In genomic region chr1:127470175-127470574, GRCm38 (mm10) we compare ENCODE assay signal across 25 mouse cellular contexts.
DNase-seq lines count a peak whose midpoint lies in the region; ATAC-seq and TF ChIP-seq lines count a peak whose summit lies in the region.
"Had no signal": no experiment of that assay in that cellular context is flagged by ENCODE, and none has a peak within 500 bp of the region (broad histone marks: within the 10 kb centered on the region; RNA-seq: fewer than 3 reads in every experiment).

No protein-coding gene starts in this region.

- H3K4me2 ChIP-seq in liver, postnatal 0 days (ENCODE audit: low read depth, low read length), result no peak overlapping the region
- H3K4me2 ChIP-seq in liver, embryonic 12.5 days, result no peak overlapping the region
- H3K4me2 ChIP-seq: forebrain, embryonic 12.5 days; hindbrain, embryonic 13.5 days; limb, embryonic 12.5 days; midbrain, embryonic 13.5 days; neural tube, embryonic 13.5 days had no signal

- H3K27me3 ChIP-seq in liver, postnatal 0 days (ENCODE audit: insufficient read depth, low read length), result no peaks in the 10 kb centered on the region
- H3K27me3 ChIP-seq in liver, embryonic 12.5 days (replicated peaks), result no peaks in the 10 kb centered on the region
- H3K27me3 ChIP-seq: forebrain, embryonic 12.5 days; hindbrain, embryonic 13.5 days; limb, embryonic 12.5 days; midbrain, embryonic 13.5 days; neural tube, embryonic 13.5 days had no signal

- H3K4me3 ChIP-seq in liver, postnatal 0 days (ENCODE audit: low read depth, low read length), result no peak overlapping the region
- no peak overlapping the region for H3K4me3 ChIP-seq in liver, embryonic 12.5 days
- H3K4me3 ChIP-seq in bone marrow macrophage, adult 2 months (ENCODE audit: insufficient read depth, low read length), result no peak overlapping the region
- H3K4me3 ChIP-seq: erythroblast, embryonic 14.5 days; forebrain, embryonic 12.5 days; heart, embryonic 10.5 days; hindbrain, embryonic 13.5 days; limb, embryonic 12.5 days; midbrain, embryonic 13.5 days; neural tube, embryonic 13.5 days had no signal

- no peak for DNase-seq in liver, postnatal 0 days
- DNase-seq in 416B (ENCODE audit: low read depth), result peak; percentile 8
- DNase-seq in adrenal gland, adult 18-20 months (ENCODE audit: low spot score in 2 of 2), result no peak
- no peak for DNase-seq in adrenal gland, postnatal 25 days
- DNase-seq: adrenal gland, adult 8-10 months; cerebellum, adult 11 months; cerebellum, adult 9-10 months; cerebellum, postnatal 36 days; forebrain, postnatal 0 days; gastrocnemius, postnatal 10 days; heart, postnatal 4 days; kidney, adult 8-10 months; lung, postnatal 36 days had no signal

- H3K36me3 ChIP-seq in liver, postnatal 0 days (replicated peaks; ENCODE audit: insufficient read depth, low read length), result no peaks in the 10 kb centered on the region; the same call in 1 of the 2 replicates
- no peaks in the 10 kb centered on the region; the same call in 1 of the 2 replicates for H3K36me3 ChIP-seq in liver, embryonic 12.5 days

- 47% methylated on average over 4 of the region's 4 CpGs for WGBS in liver, postnatal 0 days (ENCODE audit: insufficient replicate concordance)
- WGBS in liver, embryonic 12.5 days (ENCODE audit: insufficient replicate concordance), result 39% methylated on average over 4 of the region's 4 CpGs

- H3K27ac ChIP-seq in liver, postnatal 0 days (ENCODE audit: low read depth), result no peak overlapping the region
- H3K27ac ChIP-seq in liver, embryonic 12.5 days, result no peak overlapping the region
- H3K27ac ChIP-seq in bone marrow macrophage, adult 2 months (ENCODE audit: insufficient read depth, low read depth, low read length), result 0 out of 2 replicates have a peak overlapping the region, but pooled peaks have one; percentile 9
- H3K27ac ChIP-seq: forebrain, embryonic 12.5 days; heart, embryonic 10.5 days; hindbrain, embryonic 13.5 days; kidney, postnatal 0 days; limb, embryonic 12.5 days; midbrain, embryonic 13.5 days; neural tube, embryonic 13.5 days had no signal

- no peaks in the 10 kb centered on the region for H3K9me3 ChIP-seq in liver, postnatal 0 days (ENCODE audit: low read length)
- H3K9me3 ChIP-seq in liver, embryonic 12.5 days (replicated peaks), result no peaks in the 10 kb centered on the region
- H3K9me3 ChIP-seq: forebrain, embryonic 12.5 days; heart, embryonic 10.5 days; hindbrain, embryonic 13.5 days; limb, embryonic 12.5 days; midbrain, embryonic 13.5 days; neural tube, embryonic 13.5 days had no signal

- TF ChIP-seq POLR2A in bone marrow macrophage, adult 2 months (IDR thresholded peaks at IDR 0.05; ENCODE audit: borderline replicate concordance, low read depth, low read length), result no peak

- no peak for TF ChIP-seq CTCF in liver, postnatal 0 days (IDR thresholded peaks at IDR 0.05; ENCODE audit: low read depth)
- TF ChIP-seq CTCF in bone marrow macrophage, adult 2 months (IDR thresholded peaks at IDR 0.05; ENCODE audit: low read depth, low read length), result no peak

- no peaks in the 10 kb centered on the region for H3K4me1 ChIP-seq in liver, postnatal 0 days (ENCODE audit: insufficient read depth)
- no peaks in the 10 kb centered on the region for H3K4me1 ChIP-seq in liver, embryonic 12.5 days
- H3K4me1 ChIP-seq in bone marrow macrophage, adult 2 months (ENCODE audit: control insufficient read depth, insufficient read depth, low read length), result peaks cover 14% of the 10 kb centered on the region
- H3K4me1 ChIP-seq: forebrain, embryonic 12.5 days; hindbrain, embryonic 13.5 days; limb, embryonic 12.5 days; neural tube, embryonic 13.5 days had no signal

- TF ChIP-seq EP300 in liver, postnatal 0 days (IDR thresholded peaks at IDR 0.05; ENCODE audit: low read depth), result no peak

- H3K9ac ChIP-seq in liver, postnatal 0 days (replicated peaks), result no peak overlapping the region
- H3K9ac ChIP-seq in liver, embryonic 12.5 days, result no peak overlapping the region
- H3K9ac ChIP-seq: forebrain, embryonic 12.5 days; forebrain, postnatal 0 days; hindbrain, embryonic 13.5 days; limb, embryonic 12.5 days; midbrain, embryonic 13.5 days; neural tube, embryonic 13.5 days had no signal

- peak; percentile 43; the same call in 1 of the 2 replicates for ATAC-seq in liver, postnatal 0 days
- ATAC-seq in liver, embryonic 12.5 days, result no peak
- peak; percentile 79 for ATAC-seq in neutrophil, adult 5-6 weeks (ENCODE audit: extremely low read depth, insufficient number of reproducible peaks, low FRiP score, poor library complexity, severe bottlenecking)
- ATAC-seq: forebrain, postnatal 0 days; intestine, embryonic 16.5 days; midbrain, embryonic 13.5 days had no signal
